Mouse (Mus musculus) hindbrain, embryonic 15.5 days (tissue): ENCODE measurements at regions not wholly inside any gene's neighbourhood (a gene's known extent, or its start where the extent isn't known, plus 50 kb on each side); places are given as distances from the start of the nearest gene placed in this dataset.
A peak's percentile ranks its signal among the peaks of the same experiment; 100 is the strongest.

Experiments
- ATAC-seq: fragments of 200-750 bp; cut with Nextera tagmentation; 2 replicates; pipeline ENCODE4 v1.8.0; 2017; ENCODE audit warnings: low read depth, moderate number of reproducible peaks, moderate TSS enrichment; ENCODE audit not compliant: low FRiP score
- H3K27ac ChIP-seq: fragments of 300-500 bp; sonication (generic); replicated peaks from 2 replicates; pipeline ENCODE4 v1.5.1; 2015; ENCODE audit warnings: mild to moderate bottlenecking, inconsistent platforms
- H3K27me3 ChIP-seq: fragments of 300-500 bp; sonication (generic); 2 replicates; pipeline ENCODE4 v1.6.1; 2015; ENCODE audit warnings: control low read depth, inconsistent platforms
- H3K36me3 ChIP-seq: fragments of 300-500 bp; sonication (generic); 2 replicates; pipeline ENCODE4 v1.6.1; 2015; ENCODE audit warnings: control low read depth, inconsistent platforms
- H3K4me1 ChIP-seq: fragments of 300-500 bp; sonication (generic); replicated peaks from 2 replicates; pipeline ENCODE4 v1.6.1; 2015; ENCODE audit warnings: control low read depth, inconsistent platforms
- H3K4me2 ChIP-seq: fragments of 300-500 bp; sonication (generic); 2 replicates; pipeline ENCODE4 v1.6.1; 2015; ENCODE audit warnings: moderate library complexity, mild to moderate bottlenecking, inconsistent platforms
- H3K4me3 ChIP-seq: fragments of 300-500 bp; sonication (generic); 2 replicates; pipeline ENCODE4 v1.5.1; 2015; ENCODE audit warnings: mild to moderate bottlenecking, inconsistent platforms
- H3K9ac ChIP-seq: fragments of 300-500 bp; sonication (generic); 2 replicates; pipeline ENCODE4 v1.6.1; 2015; ENCODE audit warnings: inconsistent platforms
- H3K9me3 ChIP-seq: fragments of 300-500 bp; sonication (generic); 2 replicates; pipeline ENCODE4 v1.6.1; 2016; ENCODE audit warnings: control low read depth, inconsistent platforms
- WGBS: fragments of 180-500 bp; shearing (Covaris S2); methylation state at CpG from one replicate; pipeline ENCODE4 v1.1.7; 2015; 5-methylcytosine and 5-hydroxymethylcytosine counted together

- peaks cover 25% of the 10 kb centered on the region for H3K4me1 ChIP-seq
Measured at GRCm38 (mm10) chr4:131205127-131205526, 260.9 kb downstream of the Matn1 start.

DNA sequence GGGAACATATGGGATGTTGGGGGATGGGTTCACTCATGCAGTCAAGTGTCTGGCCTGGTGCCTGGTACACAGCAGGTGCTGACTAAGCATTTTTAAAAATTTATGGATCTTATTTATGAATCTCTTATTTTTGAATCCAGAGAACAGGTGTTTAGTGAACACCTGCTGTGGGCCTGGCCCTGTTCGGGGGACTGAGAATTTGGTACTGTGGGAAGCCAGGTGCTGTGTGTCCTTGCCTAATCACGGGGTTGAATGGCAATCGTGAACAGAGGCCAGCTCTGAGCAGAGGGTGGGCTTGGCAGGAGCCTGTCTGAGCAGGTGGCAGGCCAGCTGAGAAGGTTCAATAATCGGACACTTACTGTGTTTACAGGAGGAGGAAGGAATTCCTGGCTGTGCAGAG is 261.5 kb downstream of the Matn1 start:
- 59% methylated on average over 4 of the region's 4 CpGs for WGBS
- H3K36me3 ChIP-seq: no peaks in the 10 kb centered on the region

More at GRCm38 (mm10) chr4:131205127-131205526, 260.9 kb downstream of the Matn1 start:
- no peak for ATAC-seq
- H3K4me3 ChIP-seq: no peak overlapping the region
- H3K4me2 ChIP-seq: no peak overlapping the region
- no peak overlapping the region for H3K9ac ChIP-seq
- no peaks in the 10 kb centered on the region for H3K9me3 ChIP-seq
- no peaks in the 10 kb centered on the region for H3K36me3 ChIP-seq
- no peak overlapping the region for H3K27ac ChIP-seq
- WGBS: 87% methylated on average over 2 of the region's 2 CpGs
- no peaks in the 10 kb centered on the region for H3K27me3 ChIP-seq

GRCm38 (mm10) chr4:131206181-131206885 is 262.1 kb downstream of the Matn1 start:
- Histone ChIP-seq H3K4me2 (no peak overlapping the region), H3K36me3 (no peaks in the 10 kb centered on the region), H3K4me3 (no peak overlapping the region), H3K4me1 (peaks cover 25% of the 10 kb centered on the region), H3K27ac (peak overlapping the region; percentile 50), H3K9me3 (no peaks in the 10 kb centered on the region), H3K27me3 (no peaks in the 10 kb centered on the region), H3K9ac (no peak overlapping the region)
- WGBS: 74% methylated on average over 8 of the region's 8 CpGs
- no peak; the same call in 1 of the 2 replicates for ATAC-seq

More for the DNA sequence above, 261.5 kb downstream of the Matn1 start:
- Histone ChIP-seq H3K27ac (peak overlapping the region; percentile 50), H3K27me3 (no peaks in the 10 kb centered on the region), H3K4me2 (no peak overlapping the region), H3K4me3 (no peak overlapping the region), H3K9ac (no peak overlapping the region), H3K4me1 (peaks cover 25% of the 10 kb centered on the region), H3K9me3 (no peaks in the 10 kb centered on the region)
- peak; percentile 68; the same call in 1 of the 2 replicates for ATAC-seq

DNA sequence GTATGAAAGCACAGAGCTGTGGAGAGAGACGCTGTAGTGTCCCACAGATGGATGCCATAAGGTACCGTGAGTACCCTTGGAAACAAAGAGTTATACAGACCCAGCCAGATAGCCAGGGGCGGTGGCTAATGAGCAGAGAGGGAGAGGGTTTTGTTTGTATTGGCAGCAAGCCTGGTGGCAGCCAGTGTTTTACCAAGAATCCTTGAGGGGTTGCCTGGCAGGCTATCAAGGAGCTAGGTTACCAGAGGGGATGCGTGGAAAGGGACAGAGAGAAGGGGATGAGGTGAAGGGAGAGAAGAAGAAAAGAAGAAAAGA is 262.7 kb downstream of the Matn1 start:
- Histone ChIP-seq H3K27me3 (no peaks in the 10 kb centered on the region), H3K9ac (no peak overlapping the region), H3K4me2 (no peak overlapping the region), H3K9me3 (no peaks in the 10 kb centered on the region), H3K4me1 (peaks cover 25% of the 10 kb centered on the region), H3K36me3 (no peaks in the 10 kb centered on the region), H3K27ac (peak overlapping the region; percentile 50), H3K4me3 (no peak overlapping the region)
- WGBS: 43% methylated on average over 4 of the region's 4 CpGs
- peak; percentile 59; the same call in 1 of the 2 replicates for ATAC-seq

DNA sequence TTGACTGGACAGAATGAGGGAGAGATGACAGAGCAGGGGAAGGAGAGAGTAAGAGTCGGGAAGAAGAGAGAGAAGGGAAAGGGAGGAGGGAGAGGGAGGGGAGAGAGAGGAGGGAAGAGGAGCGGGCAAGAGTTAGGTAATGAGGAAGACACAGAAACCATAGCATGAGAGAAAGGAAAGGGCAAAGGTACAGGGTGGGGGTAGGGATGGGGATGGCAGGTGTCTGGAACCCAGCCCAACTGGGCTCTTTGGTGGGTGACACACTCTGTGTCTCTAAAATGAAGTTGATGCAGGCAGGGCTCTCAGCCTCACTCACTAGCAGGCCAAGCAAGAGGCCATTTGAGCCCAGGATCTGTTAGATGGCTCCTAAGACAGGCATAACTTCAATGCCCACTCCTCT is 263.1 kb downstream of the Matn1 start:
- H3K9ac ChIP-seq: no peak overlapping the region
- WGBS: 60% methylated on average over 2 of the region's 2 CpGs
- ATAC-seq: no peak
- no peaks in the 10 kb centered on the region for H3K9me3 ChIP-seq
- 0 out of 2 replicates have a peak overlapping the region, but pooled peaks have one; percentile 36 for H3K27ac ChIP-seq
- H3K4me2 ChIP-seq: no peak overlapping the region
- H3K27me3 ChIP-seq: no peaks in the 10 kb centered on the region
- H3K36me3 ChIP-seq: no peaks in the 10 kb centered on the region
- H3K4me3 ChIP-seq: no peak overlapping the region
- peaks cover 25% of the 10 kb centered on the region for H3K4me1 ChIP-seq

DNA sequence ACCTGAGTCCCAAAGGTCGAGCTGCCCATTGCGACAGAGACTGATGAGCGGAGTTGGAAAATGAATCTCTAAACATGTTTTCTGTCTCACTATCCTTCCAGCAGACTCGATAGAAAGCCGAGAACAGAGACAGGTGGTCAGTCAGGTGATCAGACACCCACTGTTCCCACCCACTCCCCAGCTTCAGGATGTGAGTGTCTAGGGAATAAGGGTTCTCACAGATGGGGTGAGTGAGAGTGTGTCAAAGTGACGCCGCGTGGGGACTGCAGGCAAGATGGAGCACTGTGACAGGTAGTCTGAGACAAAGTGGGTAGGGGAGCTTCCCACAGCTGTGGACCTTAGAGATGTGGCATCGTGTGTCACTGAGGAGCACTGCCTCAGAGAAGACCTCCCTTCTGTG is 264.0 kb downstream of the Matn1 start:
- WGBS: 63% methylated on average over 9 of the region's 9 CpGs
- Histone ChIP-seq H3K27me3 (no peaks in the 10 kb centered on the region), H3K4me1 (peaks cover 25% of the 10 kb centered on the region), H3K9ac (no peak overlapping the region), H3K27ac (no peak overlapping the region), H3K4me3 (no peak overlapping the region), H3K9me3 (no peaks in the 10 kb centered on the region), H3K4me2 (no peak overlapping the region), H3K36me3 (no peaks in the 10 kb centered on the region)
- ATAC-seq: no peak

- WGBS: 56% methylated on average over 6 of the region's 6 CpGs
- Histone ChIP-seq H3K4me2 (no peak overlapping the region), H3K27me3 (no peaks in the 10 kb centered on the region), H3K36me3 (no peaks in the 10 kb centered on the region), H3K27ac (no peak overlapping the region), H3K4me1 (peaks cover 25% of the 10 kb centered on the region), H3K4me3 (no peak overlapping the region), H3K9ac (no peak overlapping the region), H3K9me3 (no peaks in the 10 kb centered on the region)
- ATAC-seq: no peak
Measured at GRCm38 (mm10) chr4:131208637-131209036, 264.5 kb downstream of the Matn1 start.

- Histone ChIP-seq H3K4me3 (no peak overlapping the region), H3K36me3 (no peaks in the 10 kb centered on the region), H3K9ac (no peak overlapping the region), H3K4me2 (no peak overlapping the region), H3K27ac (no peak overlapping the region), H3K27me3 (no peaks in the 10 kb centered on the region), H3K4me1 (peaks cover 13% of the 10 kb centered on the region), H3K9me3 (no peaks in the 10 kb centered on the region)
- no peak for ATAC-seq
- WGBS: 49% methylated on average over 4 of the region's 4 CpGs
Measured at GRCm38 (mm10) chr4:131212711-131213110, 268.5 kb downstream of the Matn1 start.

GRCm38 (mm10) chr4:131215682-131216081 is 271.5 kb downstream of the Matn1 start:
- no peaks in the 10 kb centered on the region for H3K4me1 ChIP-seq
- 85% methylated on average over 11 of the region's 11 CpGs for WGBS
- ATAC-seq: no peak
- H3K36me3 ChIP-seq: no peaks in the 10 kb centered on the region
- no peaks in the 10 kb centered on the region for H3K9me3 ChIP-seq
- no peak overlapping the region for H3K9ac ChIP-seq
- no peak overlapping the region for H3K27ac ChIP-seq
- H3K4me2 ChIP-seq: no peak overlapping the region
- no peaks in the 10 kb centered on the region for H3K27me3 ChIP-seq
- H3K4me3 ChIP-seq: no peak overlapping the region

GRCm38 (mm10) chr4:131216361-131216760 is 272.2 kb downstream of the Matn1 start:
- no peak overlapping the region for H3K4me2 ChIP-seq
- WGBS: 82% methylated on average over 3 of the region's 3 CpGs
- no peaks in the 10 kb centered on the region for H3K4me1 ChIP-seq

DNA sequence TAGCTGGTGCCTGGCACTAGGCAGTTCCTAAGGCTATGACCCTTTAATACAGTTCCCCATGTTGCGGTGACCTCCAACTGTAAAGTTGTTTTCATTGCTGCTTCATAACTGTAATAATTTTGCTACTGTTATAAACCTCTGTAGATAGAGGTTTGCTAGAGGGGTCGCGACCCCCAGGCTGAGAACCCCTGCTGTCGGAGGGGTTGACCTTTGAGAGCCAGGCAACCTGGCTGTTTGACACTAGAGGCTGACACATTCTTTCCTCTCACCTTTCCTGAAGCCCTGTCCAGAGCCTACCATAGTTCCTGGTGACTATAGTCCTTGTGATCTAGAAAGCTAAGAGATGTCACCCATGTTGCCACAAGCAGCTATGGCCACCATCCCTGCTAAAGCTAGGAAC is 272.9 kb downstream of the Matn1 start:
- no peak overlapping the region for H3K4me2 ChIP-seq

More at GRCm38 (mm10) chr4:131216361-131216760, 272.2 kb downstream of the Matn1 start:
- Histone ChIP-seq H3K9me3 (no peaks in the 10 kb centered on the region), H3K36me3 (no peaks in the 10 kb centered on the region), H3K27me3 (no peaks in the 10 kb centered on the region), H3K27ac (no peak overlapping the region), H3K9ac (no peak overlapping the region), H3K4me3 (no peak overlapping the region)
- ATAC-seq: no peak

GRCm38 (mm10) chr4:131217571-131218155 is 273.5 kb downstream of the Matn1 start:
- Histone ChIP-seq H3K36me3 (no peaks in the 10 kb centered on the region), H3K4me3 (no peak overlapping the region), H3K27me3 (no peaks in the 10 kb centered on the region), H3K27ac (no peak overlapping the region), H3K9me3 (no peaks in the 10 kb centered on the region), H3K9ac (no peak overlapping the region), H3K4me1 (no peaks in the 10 kb centered on the region), H3K4me2 (no peak overlapping the region)
- no peak for ATAC-seq
- WGBS: 60% methylated on average over 7 of the region's 7 CpGs

More for the DNA sequence above, 272.9 kb downstream of the Matn1 start:
- Histone ChIP-seq H3K27me3 (no peaks in the 10 kb centered on the region), H3K27ac (no peak overlapping the region), H3K4me3 (no peak overlapping the region), H3K9ac (no peak overlapping the region), H3K36me3 (no peaks in the 10 kb centered on the region), H3K4me1 (no peaks in the 10 kb centered on the region), H3K9me3 (no peaks in the 10 kb centered on the region)
- ATAC-seq: no peak
- WGBS: 88% methylated on average over 4 of the region's 4 CpGs
